Mouse (Mus musculus) kidney, postnatal 4 days (tissue): Measurements from ENCODE around the gene Mecom.
A peak's percentile ranks its signal among the peaks of the same experiment; 100 is the strongest.

Experiments
- DNase-seq, 2 experiments: peaks; one replicate each; pipeline ENCODE4 v3.0.0; 2021; ENCODE audit warnings: mixed read lengths in 2 of 2

The Mecom gene

GRCm38 (mm10) chr3:30483006-30483684 lies 64.7 kb downstream of the Mecom start:
- no peak for DNase-seq

- no peak for DNase-seq
Observed at GRCm38 (mm10) chr3:30481682-30482081, 66.1 kb downstream of the Mecom start.

GRCm38 (mm10) chr3:30480551-30480950 lies 67.3 kb downstream of the Mecom start:
- no peak for DNase-seq

GRCm38 (mm10) chr3:30478252-30478651 lies 69.6 kb downstream of the Mecom start:
- DNase-seq, result no peak

GRCm38 (mm10) chr3:30477008-30477407 lies 70.8 kb downstream of the Mecom start:
- no peak for DNase-seq

- DNase-seq, result peak; percentile 38 to 57
Observed at GRCm38 (mm10) chr3:30475591-30475990, 72.2 kb downstream of the Mecom start.

GRCm38 (mm10) chr3:30468068-30468835 lies 79.6 kb downstream of the Mecom start:
- DNase-seq, result no peak

- DNase-seq, result no peak
Observed at GRCm38 (mm10) chr3:30466031-30466650, 81.7 kb downstream of the Mecom start.

- DNase-seq, result no peak
Observed at GRCm38 (mm10) chr3:30464497-30464896, 83.3 kb downstream of the Mecom start.

GRCm38 (mm10) chr3:30461831-30462230 lies 86.0 kb downstream of the Mecom start:
- DNase-seq, result no peak

- DNase-seq, result no peak
Observed at GRCm38 (mm10) chr3:30460890-30461578, 86.8 kb downstream of the Mecom start.

GRCm38 (mm10) chr3:30459626-30460025 lies 88.2 kb downstream of the Mecom start:
- no peak for DNase-seq

- peak; percentile 46 to 63 for DNase-seq
Observed at GRCm38 (mm10) chr3:30457975-30458678, 89.7 kb downstream of the Mecom start.

- DNase-seq, result no peak
Observed at GRCm38 (mm10) chr3:30455902-30456301, 91.9 kb downstream of the Mecom start.

GRCm38 (mm10) chr3:30453546-30454455 lies 94.0 kb downstream of the Mecom start:
- DNase-seq, result no peak

GRCm38 (mm10) chr3:30453046-30453445 lies 94.8 kb downstream of the Mecom start:
- DNase-seq, result peak in 1 of 2 experiments; percentile 29

- DNase-seq, result peak in 1 of 2 experiments; percentile 41
Observed at GRCm38 (mm10) chr3:30452511-30452910, 95.3 kb downstream of the Mecom start.

GRCm38 (mm10) chr3:30450206-30450965 lies 97.4 kb downstream of the Mecom start:
- DNase-seq, result peak in 1 of 2 experiments; percentile 27

- DNase-seq, result no peak
Observed at GRCm38 (mm10) chr3:30448624-30449023, 99.2 kb downstream of the Mecom start.

- no peak for DNase-seq
Observed at GRCm38 (mm10) chr3:30445970-30446442, 101.8 kb downstream of the Mecom start.
